Mouse (Mus musculus) kidney, embryonic 16.5 days (tissue): ENCODE data around the gene Podxl2. TPM values are rescaled to one million over a fixed set of nuclear protein-coding genes. Genes with fewer than 3 reads are reported as not detected.

Experiments
- ATAC-seq: fragments of 200-750 bp; cut with Nextera tagmentation; 2 replicates; pipeline ENCODE4 v1.8.0; 2017; ENCODE audit warnings: moderate TSS enrichment; ENCODE audit not compliant: low FRiP score, low TSS enrichment
- H3K27ac ChIP-seq: fragments of 300-500 bp; sonication (generic); 2 replicates; pipeline ENCODE4 v1.5.1; 2014; ENCODE audit warnings: low read length
- H3K27me3 ChIP-seq: fragments of 300-500 bp; sonication (generic); 2 replicates; pipeline ENCODE4 v1.6.1; 2014; ENCODE audit warnings: low read length, control low read depth, mixed read lengths; ENCODE audit not compliant: insufficient read depth
- H3K36me3 ChIP-seq: fragments of 300-500 bp; sonication (generic); 2 replicates; pipeline ENCODE4 v1.6.1; 2014; ENCODE audit warnings: low read length, control low read depth, mixed read lengths; ENCODE audit not compliant: insufficient read depth
- H3K4me1 ChIP-seq: fragments of 300-500 bp; sonication (generic); 2 replicates; pipeline ENCODE4 v1.6.1; 2014; ENCODE audit warnings: low read length, control low read depth, mixed read lengths; ENCODE audit not compliant: insufficient read depth
- H3K4me2 ChIP-seq: fragments of 300-500 bp; sonication (generic); replicated peaks from 2 replicates; pipeline ENCODE4 v1.6.1; 2014; ENCODE audit warnings: low read depth, low read length
- H3K4me3 ChIP-seq: fragments of 300-500 bp; sonication (generic); 2 replicates; pipeline ENCODE4 v1.5.1; 2014; ENCODE audit warnings: mild to moderate bottlenecking, low read length
- H3K9ac ChIP-seq: fragments of 300-500 bp; sonication (generic); replicated peaks from 2 replicates; pipeline ENCODE4 v1.6.1; 2014; ENCODE audit warnings: low read length
- H3K9me3 ChIP-seq: fragments of 300-500 bp; sonication (generic); 2 replicates; pipeline ENCODE4 v1.6.1; 2016; ENCODE audit warnings: low read length, control low read depth
- WGBS: fragments of 180-500 bp; shearing (Covaris S2); extraction: QIAGEN DNeasy Blood & Tissue Kit; methylation state at CpG from one replicate; pipeline ENCODE4 v1.1.7; 2014; 5-methylcytosine and 5-hydroxymethylcytosine counted together
- polyA plus RNA-seq: library from polyadenylated mRNA; unstranded; fragments of >200 nt; fragmentation: Nextera tagmentation; extraction: Ambion mirVana; gene quantifications from 2 replicates; pipeline ENCODE4 v1.2.1, GENCODE M21; 2015

Podxl2 gene
- polyA plus RNA-seq, 1 experiment from 2014 or later, result 48.9 TPM

DNA sequence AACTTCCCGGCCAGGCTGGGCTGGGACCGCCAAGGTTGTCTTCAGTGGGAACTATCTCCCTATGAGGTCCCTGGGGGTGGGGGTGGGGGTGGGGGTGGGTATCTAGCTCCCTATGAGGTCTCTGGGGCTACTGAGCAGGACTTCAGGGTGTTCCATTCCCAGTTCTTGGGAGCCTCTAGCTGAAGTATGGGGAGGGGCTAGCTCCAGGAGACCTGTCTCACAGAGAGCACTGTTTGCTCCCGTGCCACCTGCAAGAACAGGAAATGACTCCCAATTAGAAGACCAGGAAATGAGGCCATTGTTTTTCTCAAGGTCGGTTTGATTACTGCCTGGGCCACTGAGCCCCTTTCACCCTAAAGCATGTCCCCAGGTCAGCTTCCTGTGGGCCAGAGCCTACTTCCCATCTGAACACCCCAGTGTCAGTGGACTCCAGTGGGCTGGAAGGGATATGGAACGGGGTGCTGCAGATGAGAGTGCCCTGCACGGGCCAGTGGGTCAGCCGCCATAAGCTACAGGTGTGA lies 62.9 kb downstream of the Podxl2 start:
- H3K4me2 ChIP-seq, result no peak overlapping the region
- no peaks in the 10 kb centered on the region for H3K9me3 ChIP-seq
- H3K27me3 ChIP-seq, result no peaks in the 10 kb centered on the region
- 0 out of 2 replicates have a peak overlapping the region, but pooled peaks have one; percentile 16 for H3K9ac ChIP-seq
- no peaks in the 10 kb centered on the region for H3K36me3 ChIP-seq
- H3K27ac ChIP-seq, result peak overlapping the region; percentile 90
- 29% methylated on average over 7 of the region's 7 CpGs for WGBS
- ATAC-seq, result peak; percentile 37; the same call in 1 of the 2 replicates
- no peak overlapping the region for H3K4me3 ChIP-seq
- peaks cover 38% of the 10 kb centered on the region for H3K4me1 ChIP-seq

DNA sequence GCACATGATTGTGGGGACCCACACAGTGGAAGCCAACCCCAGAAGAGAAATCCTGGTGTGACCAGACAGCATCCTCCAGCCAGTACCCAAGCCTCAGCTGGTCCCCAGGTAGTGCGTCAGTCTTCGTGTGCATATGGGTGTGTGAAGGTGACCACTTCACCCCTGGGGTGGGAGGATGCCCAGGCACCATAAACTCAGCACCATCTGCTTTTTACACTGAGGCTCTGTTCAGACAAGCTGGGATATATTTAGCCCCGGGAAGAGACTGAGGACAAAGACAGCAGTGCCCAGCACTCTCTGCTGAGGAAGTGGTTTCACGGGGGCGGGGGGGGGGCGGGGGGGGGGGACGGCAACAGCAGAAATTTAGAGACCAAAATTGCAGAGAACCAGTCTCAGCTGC lies 63.4 kb downstream of the Podxl2 start:
- Histone ChIP-seq H3K9me3 (no peaks in the 10 kb centered on the region), H3K9ac (no peak overlapping the region), H3K4me1 (peaks cover 38% of the 10 kb centered on the region), H3K27me3 (no peaks in the 10 kb centered on the region), H3K4me2 (no peak overlapping the region), H3K27ac (peak overlapping the region; percentile 90), H3K36me3 (no peaks in the 10 kb centered on the region), H3K4me3 (no peak overlapping the region)
- no peak for ATAC-seq
- 22% methylated on average over 4 of the region's 7 CpGs for WGBS

DNA sequence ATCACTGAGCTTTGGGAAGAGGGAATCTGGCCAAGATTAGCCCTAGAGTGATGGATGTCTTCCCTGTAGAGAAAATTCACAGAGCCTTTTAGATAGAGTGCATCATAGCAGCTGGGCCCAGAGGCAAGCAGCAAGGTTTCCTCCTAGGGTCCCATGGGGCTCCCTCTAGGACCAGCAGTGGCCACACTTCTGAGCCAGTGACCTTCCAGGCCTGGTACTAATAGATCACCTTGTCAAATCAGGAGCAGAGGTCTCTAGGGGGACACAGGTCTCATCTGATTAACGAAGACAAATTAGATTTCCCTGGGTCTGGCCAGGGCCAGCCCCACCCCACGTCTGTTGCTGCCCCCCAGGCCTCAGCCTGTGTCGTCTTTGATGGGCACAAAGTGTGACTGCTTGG lies 64.6 kb downstream of the Podxl2 start:
- no peaks in the 10 kb centered on the region for H3K9me3 ChIP-seq
- H3K27ac ChIP-seq, result peak overlapping the region; percentile 34; the same call in 1 of the 2 replicates
- no peak overlapping the region for H3K4me2 ChIP-seq
- no peaks in the 10 kb centered on the region for H3K36me3 ChIP-seq
- no peak overlapping the region for H3K9ac ChIP-seq
- H3K27me3 ChIP-seq, result no peaks in the 10 kb centered on the region
- WGBS, result 18% methylated on average over 3 of the region's 3 CpGs
- no peak overlapping the region for H3K4me3 ChIP-seq
- H3K4me1 ChIP-seq, result peaks cover 38% of the 10 kb centered on the region
- no peak for ATAC-seq

DNA sequence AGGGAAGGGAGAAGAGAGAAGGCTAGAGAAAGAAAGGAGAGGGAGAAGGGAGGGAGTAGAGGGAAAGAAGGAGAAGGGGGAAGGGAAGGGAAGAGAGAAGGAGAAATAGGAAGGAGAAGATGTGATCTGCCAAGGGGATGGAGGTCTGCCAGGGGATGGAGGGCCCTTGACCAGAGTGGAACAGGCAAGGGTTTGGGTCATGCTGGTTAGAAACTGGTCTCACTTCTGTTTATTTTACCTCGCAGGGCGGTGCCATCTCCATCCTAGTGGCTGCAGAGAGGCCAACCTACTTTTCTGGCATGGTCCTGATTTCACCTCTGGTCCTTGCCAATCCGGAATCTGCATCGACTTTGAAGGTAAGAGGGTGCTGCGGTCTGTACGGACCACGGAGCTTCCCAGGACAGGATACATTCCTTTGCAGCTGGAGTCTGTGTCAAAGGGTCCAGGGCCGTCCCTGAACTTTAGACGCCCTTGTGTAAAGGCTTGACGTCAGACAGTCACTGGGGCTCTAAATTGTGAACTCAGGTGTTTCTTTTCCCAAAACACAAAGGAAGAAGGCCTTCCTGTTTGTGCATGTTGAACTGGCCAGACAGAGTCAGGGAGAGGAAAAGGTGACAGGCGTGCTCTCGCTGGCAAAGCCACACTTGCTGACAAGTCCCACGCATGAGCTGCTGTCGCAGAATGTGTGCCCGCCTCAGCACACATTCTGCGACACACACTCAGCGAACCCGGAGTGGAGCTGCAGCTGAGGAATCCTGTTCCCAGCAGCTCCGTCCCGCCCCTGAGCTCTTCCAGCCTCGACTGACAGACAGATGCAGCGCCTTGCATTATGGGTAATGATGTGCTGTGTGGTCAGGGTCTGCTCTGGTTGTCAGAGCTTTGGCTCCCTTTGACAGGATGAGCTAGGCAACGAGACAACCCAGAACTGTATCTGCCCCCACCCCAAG lies 65.5 kb downstream of the Podxl2 start:
- no peaks in the 10 kb centered on the region for H3K9me3 ChIP-seq
- WGBS, result 55% methylated on average over 23 of the region's 23 CpGs
- no peaks in the 10 kb centered on the region for H3K36me3 ChIP-seq
- H3K27me3 ChIP-seq, result no peaks in the 10 kb centered on the region
- H3K4me2 ChIP-seq, result no peak overlapping the region
- no peak overlapping the region for H3K9ac ChIP-seq
- no peak for ATAC-seq
- H3K27ac ChIP-seq, result no peak overlapping the region
- peaks cover 38% of the 10 kb centered on the region for H3K4me1 ChIP-seq
- no peak overlapping the region for H3K4me3 ChIP-seq

DNA sequence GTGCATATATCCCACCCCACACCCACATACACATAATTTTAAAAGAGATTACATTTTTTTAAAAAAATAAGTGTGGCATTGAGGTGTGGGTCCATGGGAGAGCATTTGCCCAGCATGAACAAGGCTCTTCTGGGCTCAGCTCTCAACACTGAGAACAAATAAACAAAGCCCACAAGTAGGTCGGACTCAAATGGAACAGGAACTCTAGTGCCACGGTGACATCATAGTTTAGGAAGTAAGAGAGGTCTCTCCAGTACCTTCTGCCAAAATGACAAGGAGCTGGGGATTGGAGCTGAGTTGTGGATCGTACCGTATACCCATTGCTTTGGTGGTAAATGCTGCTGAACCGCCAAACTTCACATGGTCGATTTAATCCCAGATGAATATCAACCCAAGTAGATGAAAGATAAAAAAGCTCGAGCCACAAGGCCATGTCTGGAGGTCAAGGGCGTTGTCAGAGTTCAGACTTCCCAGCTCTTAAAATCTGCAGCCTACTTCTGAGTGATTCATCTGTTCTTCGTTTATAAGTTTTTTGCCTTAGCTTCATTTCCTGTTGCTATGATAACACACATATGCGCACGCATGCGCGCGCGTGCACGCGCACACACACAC lies 69.8 kb downstream of the Podxl2 start:
- Histone ChIP-seq H3K36me3 (no peaks in the 10 kb centered on the region), H3K9me3 (no peaks in the 10 kb centered on the region), H3K27me3 (no peaks in the 10 kb centered on the region), H3K4me2 (no peak overlapping the region), H3K4me3 (no peak overlapping the region), H3K27ac (no peak overlapping the region), H3K4me1 (peaks cover 13% of the 10 kb centered on the region), H3K9ac (no peak overlapping the region)
- WGBS, result 84% methylated on average over 17 of the region's 17 CpGs
- no peak for ATAC-seq

DNA sequence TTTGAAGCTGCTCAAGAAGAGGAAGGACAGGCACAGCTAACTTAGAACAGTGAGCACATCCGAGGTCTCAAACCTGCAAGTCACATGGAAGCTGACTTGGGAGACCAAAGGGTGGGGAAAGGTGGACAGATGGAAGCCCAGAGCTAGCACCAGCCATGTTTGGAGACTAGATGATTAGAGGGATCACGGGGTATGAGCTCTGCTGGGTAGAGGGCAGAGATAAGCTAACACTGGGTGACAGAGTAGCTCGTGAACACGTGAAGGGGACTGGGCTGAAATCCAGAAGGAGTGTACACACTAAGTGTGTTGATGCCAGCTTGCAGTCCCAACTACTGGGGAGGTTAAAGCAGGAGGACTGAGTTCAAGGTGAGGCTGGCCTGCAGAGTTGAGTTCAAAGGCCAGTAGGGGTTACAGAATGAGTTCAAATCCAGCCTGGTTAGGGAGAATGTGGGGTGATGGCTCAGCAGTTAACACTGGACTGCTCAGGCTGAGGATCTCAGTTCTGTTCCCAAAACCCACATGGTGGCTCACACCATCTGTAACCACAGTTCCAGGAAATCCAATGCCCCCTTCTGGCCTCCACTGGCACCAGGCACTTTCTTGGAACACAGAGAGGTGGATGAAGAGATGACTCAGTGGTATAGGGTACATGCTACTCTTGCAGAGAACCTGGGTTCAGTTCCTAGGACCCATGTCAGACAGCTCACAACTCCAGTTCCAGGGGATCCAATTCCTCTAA lies 70.7 kb downstream of the Podxl2 start:
- WGBS, result 87% methylated on average over 4 of the region's 4 CpGs
- Histone ChIP-seq H3K27me3 (no peaks in the 10 kb centered on the region), H3K9me3 (no peaks in the 10 kb centered on the region), H3K27ac (no peak overlapping the region), H3K4me3 (no peak overlapping the region), H3K9ac (no peak overlapping the region), H3K36me3 (no peaks in the 10 kb centered on the region), H3K4me1 (peaks cover 4% of the 10 kb centered on the region; the same call in 1 of the 2 replicates), H3K4me2 (no peak overlapping the region)
- no peak for ATAC-seq

DNA sequence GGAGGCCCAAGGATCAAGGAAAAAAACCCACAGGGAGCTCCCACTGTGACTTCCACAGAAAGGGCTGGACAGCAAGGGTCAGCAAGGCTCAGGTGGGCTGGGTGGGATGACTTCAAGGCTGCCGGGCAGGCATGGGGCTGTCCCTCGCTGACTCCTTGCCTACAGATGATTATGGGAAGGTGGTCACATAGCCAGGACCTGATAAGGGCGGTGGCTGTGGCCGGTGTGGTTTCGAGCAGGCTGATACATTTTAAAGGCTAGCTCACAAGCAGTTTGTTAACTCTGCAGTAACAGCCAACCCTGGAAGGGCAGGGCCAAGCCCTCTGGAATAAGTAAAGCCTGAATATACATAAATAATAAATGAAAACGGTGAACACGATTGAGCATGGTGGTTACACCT lies 71.8 kb downstream of the Podxl2 start:
- WGBS, result 80% methylated on average over 7 of the region's 7 CpGs
- Histone ChIP-seq H3K4me1 (no peaks in the 10 kb centered on the region), H3K36me3 (no peaks in the 10 kb centered on the region), H3K9me3 (no peaks in the 10 kb centered on the region), H3K4me3 (no peak overlapping the region), H3K9ac (no peak overlapping the region), H3K4me2 (no peak overlapping the region), H3K27me3 (no peaks in the 10 kb centered on the region), H3K27ac (no peak overlapping the region)
- ATAC-seq, result no peak

DNA sequence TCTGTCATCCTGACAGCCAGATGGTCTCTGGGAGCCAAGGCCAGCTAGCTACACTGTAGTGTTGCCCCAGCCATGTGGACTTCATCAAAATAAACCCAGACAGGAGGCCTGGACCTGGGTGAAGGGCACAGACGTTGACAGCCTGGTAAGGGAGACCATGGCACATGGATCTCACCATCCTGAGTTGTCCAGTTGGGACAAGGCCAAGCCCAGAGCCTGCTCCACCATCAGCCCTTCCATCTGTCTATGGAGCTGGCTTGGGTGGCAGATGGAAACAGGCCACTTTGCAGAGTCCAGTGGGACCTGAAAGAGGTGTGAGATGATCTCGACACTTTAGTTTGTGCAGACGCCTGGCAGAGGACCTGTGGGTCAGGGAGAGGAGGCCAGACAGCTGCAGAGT lies 74.1 kb downstream of the Podxl2 start:
- no peaks in the 10 kb centered on the region for H3K36me3 ChIP-seq
- H3K4me1 ChIP-seq, result no peaks in the 10 kb centered on the region
- no peak for ATAC-seq
- no peak overlapping the region for H3K4me3 ChIP-seq
- H3K27me3 ChIP-seq, result no peaks in the 10 kb centered on the region
- no peak overlapping the region for H3K4me2 ChIP-seq
- 39% methylated on average over 3 of the region's 3 CpGs for WGBS
- no peaks in the 10 kb centered on the region for H3K9me3 ChIP-seq
- H3K9ac ChIP-seq, result no peak overlapping the region
- no peak overlapping the region for H3K27ac ChIP-seq

DNA sequence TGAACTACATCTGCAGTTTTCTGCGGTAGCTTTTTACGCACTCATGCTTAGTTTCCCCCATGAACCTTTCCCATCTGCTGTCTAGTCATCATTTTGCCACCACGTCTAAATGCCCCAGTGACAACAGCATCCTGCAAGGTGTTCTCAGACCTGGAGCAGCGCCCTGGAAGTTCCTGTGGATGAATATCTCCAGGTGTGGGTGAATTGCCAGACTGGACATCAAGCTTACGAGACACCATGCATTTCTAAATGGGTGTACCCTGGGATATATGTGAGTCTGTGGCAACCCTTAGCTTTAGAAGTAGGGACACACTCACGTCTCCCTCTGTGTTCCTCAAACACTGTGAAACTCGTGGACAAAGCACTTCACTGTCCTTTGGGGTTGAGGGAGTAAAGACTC lies 74.7 kb downstream of the Podxl2 start:
- no peak overlapping the region for H3K4me2 ChIP-seq
- no peak overlapping the region for H3K27ac ChIP-seq
- ATAC-seq, result no peak
- H3K9ac ChIP-seq, result no peak overlapping the region
- no peaks in the 10 kb centered on the region for H3K27me3 ChIP-seq
- WGBS, result 81% methylated on average over 7 of the region's 7 CpGs
- no peaks in the 10 kb centered on the region for H3K9me3 ChIP-seq
- H3K4me1 ChIP-seq, result no peaks in the 10 kb centered on the region
- H3K4me3 ChIP-seq, result no peak overlapping the region
- H3K36me3 ChIP-seq, result no peaks in the 10 kb centered on the region
